Mouse (Mus musculus) yolk sac, embryonic 10.5 days (tissue): Measurements from ENCODE around the gene Rgl2.

Experiments used
- DNase-seq: peaks from one replicate; pipeline ENCODE4 v3.0.0-alpha.2; 2017; ENCODE audit warnings: low spot score

Rgl2 gene

DNA sequence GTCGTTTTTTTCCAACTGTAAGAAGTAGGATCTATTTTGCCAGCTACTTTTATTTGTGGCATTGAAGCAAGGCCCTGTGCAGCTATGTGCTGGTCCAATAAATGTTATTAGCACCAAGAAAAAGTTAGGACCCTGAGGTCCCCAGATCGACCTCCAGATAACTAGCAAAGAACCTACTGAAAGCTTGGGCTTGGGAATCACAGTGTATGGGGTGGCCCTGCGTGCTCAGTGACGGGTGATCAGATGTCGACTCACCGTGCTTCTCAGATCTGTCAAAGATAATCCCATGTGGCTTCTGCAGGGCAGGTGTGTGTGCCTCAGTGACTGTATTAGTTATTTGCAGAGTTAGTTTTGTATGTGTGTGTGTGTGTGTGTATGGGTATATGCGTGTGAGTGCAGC is 8.0 kb upstream of the Rgl2 start:
- no peak for DNase-seq

DNA sequence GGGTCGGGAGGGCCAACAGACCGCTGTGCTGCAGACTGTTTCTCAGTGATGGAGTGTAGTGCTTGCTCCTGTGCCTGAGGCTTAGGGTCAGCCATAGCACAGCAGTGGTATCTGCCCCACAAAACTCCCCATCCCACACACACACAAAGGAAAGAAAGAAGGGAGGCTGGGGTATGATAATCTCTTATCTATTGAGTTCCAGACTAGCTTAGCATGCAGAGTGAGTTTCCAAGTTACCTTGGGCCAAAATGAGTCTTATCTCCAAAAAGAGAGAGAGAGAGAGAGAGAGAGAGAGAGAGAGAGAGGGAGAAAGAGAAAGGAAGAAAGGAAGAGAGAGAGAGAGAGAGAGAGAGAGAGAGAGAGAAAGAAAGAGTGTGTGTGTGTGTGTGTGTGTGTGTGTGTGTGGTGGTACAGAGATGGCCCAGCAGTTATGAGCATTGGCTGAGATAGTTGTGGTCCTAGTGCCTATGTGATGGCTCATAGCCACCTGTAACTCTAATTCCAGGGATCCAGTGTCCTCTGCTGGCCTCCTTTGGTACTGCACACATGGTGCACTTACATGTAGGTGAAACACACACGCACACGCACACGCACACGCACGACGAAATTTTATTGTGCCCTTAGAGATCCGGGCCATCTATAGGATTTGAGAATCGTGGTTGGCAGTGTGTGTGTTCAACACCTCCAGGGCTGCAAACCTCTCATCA is 4.6 kb upstream of the Rgl2 start:
- no peak for DNase-seq

DNA sequence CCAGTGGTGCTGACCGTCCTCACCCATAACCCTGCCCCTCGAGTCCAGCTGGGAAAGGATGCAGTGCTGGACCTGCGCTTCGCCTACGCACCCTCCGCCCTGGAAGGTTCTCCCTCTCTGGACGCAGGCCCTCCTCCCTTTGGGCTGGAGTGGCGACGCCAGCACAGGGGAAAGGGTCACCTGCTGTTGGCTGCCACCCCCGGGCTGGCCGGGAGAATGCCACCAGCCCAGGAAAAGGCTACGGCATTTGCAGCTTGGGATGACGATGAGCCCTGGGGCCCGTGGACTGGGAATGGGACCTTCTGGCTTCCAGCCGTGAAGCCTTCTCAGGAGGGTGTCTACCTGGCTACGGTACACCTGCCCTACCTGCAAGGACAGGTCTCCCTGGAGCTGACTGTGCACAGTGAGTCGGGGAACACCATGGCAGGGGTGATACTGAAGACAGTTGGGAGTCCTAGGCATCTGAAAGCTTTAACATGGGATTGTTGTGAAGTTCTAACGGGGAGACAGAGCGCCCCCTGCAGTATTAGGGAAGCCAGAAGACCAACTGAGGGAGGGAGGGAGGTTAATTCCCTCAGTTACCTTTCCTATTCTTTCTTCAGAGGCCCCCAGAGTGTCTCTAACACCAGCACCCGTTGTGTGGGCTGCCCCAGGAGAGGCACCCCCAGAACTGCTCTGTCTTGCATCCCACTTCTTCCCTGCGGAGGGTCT is 3.8 kb upstream of the Rgl2 start:
- DNase-seq: no peak

DNA sequence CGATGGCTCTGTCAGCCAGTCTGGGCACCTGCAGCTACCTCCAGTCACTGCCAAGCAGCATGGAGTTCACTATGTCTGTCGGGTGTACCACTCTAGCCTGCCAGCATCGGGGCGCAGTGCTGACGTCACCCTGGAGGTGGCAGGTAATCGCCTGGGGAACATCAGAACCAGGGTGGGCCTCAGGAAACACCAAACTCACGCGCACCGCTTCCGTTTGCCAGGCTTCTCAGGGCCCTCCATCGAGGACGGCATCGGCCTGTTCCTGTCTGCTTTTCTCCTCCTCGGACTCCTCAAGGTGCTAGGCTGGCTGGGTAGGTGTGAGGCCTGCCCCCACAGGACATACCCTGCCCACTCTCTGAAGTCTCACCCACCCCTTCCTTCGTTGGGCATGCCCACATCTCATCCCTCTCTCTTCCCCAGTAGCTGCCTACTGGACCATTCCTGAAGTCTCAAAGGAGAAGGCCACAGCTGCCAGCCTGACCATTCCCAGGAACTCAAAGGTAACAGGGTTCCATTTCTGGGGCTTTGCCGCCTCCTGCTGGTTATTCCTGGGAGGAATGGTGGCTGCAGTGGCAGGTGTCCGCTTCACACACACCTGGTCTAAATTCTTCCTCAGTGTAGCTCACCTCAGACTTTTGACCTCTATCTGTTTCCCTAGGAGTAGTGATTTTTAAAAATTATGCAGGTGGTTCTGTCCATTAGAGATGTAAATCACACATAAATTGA is 3.0 kb upstream of the Rgl2 start:
- DNase-seq: no peak

DNA sequence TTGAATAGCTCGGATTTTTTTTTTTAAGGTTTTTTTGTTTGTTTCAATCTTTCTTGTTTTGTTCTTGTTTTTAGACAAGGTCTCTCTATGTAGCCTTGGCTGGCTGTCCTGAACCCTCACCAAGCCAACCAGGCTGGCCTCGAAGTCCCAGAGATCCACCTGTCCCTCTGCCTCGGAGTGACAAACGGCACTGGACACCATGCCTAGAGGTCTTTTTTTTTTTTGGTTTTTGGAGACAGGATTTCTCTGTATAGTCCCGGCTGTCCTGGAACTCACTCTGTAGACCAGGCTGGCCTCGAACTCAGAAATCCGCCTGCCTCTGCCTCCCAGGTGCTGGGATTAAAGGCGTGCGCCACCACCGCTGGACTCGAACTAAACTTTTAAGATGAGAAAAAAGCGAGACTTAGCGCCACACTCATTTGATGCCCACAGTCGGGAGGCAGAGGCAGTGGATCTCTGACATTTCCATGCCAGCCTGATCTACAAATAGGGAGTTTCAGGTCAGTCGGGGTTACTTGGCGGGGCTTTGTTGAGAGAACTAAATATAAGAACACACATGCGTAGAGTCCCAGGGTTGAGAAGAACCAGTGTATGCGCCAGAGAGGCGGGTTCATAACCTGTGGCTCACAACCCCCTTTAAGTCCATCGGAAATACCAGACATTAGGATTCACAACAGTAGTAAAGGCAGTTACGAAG is 944 bp upstream of the Rgl2 start:
- no peak for DNase-seq

DNA sequence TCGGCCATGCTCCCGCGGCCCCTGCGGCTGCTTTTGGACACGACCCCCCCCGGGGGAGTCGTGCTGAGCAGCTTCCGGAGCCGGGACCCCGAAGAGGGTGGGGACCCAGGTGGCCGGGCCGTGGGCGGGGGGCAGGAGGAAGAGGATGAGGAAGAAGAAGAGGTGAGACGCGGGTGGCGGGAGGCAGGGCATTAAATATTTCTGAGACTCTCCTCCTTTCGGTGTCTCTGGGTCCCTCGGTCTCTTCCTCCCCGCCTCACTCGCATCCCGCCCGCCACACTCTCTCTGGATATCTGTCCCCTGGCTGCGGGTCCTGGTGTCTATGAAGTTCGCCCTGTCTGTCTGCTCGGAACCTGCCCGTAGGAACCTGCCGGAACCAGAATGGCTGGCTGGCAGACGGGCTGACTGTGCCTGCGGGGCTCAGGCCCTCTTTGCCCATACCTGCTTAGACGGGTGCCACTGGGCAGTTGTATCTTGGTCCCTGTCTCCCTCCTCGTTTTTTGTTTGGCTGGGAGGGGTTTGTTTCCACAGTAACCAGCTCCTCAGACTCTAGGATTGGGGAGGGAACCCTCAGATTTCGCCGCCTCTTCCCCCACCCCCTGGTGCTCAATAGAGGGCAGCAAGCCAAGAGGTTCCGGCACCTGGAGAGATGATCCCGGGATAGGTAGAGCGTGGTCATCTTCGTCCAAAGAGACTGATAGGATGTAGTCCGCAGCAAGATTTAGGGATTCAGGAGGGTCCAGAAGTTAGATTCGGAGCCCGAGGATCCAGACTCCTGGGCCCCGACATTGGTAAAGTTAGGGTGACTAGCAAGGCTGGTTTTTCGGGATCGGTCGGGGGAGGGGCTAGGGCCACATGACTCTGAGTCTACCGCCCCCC is 1.2 kb downstream of the Rgl2 start:
- DNase-seq: peak; percentile 69

DNA sequence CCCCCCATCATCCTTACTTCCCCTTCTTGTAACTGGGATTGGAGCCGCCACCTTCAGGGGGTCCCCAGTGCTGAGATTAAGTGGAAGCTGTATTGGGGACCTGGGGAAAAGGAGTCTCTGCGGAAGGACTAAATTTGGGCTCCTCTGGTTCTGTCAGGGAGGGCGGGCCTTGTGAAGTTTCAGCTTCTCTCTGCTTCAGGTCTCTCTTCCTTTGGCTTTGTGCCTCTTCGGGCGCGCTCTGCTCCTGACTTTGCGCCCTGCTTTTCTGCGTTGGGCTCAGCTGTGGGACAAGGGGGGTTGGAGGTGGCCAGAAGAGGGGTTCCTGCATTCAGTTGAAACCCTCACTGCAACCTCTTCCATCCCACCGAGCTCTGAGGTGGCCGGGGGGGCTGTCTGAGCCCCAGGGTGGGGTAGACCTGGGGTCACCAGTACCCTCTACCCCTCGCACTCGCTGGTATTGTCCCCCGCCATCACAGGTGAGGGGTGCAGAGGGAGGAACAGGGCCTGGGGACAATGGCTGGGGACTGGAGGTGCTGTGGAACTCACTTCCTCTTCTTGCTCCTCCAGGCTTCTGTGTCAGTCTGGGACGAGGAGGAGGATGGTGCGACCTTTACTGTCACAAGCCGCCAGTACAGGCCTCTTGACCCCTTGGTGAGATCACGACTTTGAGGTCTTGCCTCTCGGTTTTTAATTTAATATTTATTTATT is 2.0 kb downstream of the Rgl2 start:
- DNase-seq: no peak

DNA sequence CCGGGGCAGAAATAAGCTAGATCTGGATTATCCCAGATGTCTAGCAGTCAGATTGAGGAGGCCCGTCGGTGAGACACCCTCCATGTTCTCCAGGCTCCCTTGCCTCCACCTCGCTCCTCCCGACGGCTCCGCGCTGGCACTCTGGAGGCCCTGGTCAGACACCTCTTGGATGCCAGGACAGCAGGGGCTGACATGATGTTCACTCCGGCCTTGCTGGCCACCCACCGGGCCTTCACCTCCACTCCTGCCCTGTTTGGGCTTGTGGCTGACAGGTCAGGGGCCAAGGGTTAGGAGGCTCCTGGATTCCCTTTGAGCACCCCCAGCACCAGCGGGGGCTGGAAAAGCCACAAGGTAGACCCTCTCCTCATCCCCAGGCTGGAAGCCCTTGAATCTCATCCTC is 2.6 kb downstream of the Rgl2 start:
- no peak for DNase-seq

DNA sequence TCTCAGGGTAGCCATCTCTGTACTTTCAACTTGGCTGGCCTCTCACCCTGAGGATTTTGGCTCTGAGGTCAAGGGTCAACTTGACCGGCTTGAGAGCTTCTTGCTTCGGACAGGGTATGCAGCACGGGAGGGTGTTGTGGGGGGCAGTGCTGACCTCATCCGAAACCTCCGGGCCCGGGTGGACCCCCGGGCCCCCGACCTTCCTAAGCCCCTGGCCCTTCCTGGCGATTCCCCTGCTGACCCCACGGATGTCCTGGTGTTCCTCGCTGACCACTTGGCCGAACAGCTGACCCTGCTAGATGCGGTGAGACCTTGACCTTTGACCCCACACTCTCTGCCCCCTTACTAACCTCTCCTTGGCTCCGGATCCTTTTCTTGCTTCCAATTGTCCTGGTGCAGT is 3.1 kb downstream of the Rgl2 start:
- DNase-seq: no peak

DNA sequence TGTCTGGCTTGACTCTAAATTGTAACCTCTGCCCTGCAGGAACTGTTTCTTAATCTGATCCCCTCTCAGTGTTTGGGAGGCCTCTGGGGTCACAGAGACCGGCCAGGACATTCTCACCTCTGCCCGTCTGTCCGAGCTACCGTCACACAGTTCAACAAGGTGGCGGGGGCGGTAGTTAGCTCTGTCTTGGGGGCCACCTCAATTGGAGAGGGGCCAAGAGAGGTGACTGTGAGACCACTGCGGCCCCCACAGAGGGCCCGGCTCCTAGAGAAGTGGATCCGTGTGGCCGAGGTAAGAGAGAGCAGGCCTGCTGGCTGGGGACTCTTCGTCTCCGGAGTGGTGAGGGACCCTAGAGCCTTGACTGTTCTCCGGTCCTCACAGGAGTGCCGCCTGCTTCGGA is 3.6 kb downstream of the Rgl2 start:
- DNase-seq: no peak

DNA sequence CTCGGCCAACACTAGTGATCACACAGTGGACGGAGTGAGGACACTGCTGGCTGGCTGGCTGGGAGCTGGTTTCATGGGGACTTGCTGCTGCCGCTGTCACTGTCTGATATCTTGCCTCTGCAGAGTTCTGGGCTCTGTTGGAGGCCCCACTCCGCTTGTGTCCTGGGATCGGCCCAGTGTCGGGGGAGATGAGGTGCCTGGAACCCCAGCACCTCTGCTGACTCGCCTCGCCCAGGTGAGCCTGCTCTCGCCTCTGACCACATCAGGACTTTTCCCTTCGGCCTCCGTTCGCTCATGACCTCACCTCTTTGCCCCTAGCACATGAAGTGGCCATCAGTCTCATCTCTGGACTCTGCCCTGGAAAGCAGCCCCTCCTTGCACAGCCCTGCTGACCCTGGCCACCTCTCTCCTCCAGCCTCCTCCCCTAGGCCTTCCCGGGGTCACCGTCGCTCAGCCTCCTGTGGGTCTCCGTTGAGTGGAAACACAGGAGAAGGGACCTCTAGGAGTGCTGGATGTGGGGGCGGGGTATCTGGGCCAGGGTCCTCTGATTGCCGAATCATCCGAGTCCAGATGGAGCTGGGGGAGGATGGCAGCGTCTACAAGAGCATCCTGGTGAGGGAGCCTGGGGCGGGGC is 6.2 kb downstream of the Rgl2 start:
- DNase-seq: peak; percentile 77

DNA sequence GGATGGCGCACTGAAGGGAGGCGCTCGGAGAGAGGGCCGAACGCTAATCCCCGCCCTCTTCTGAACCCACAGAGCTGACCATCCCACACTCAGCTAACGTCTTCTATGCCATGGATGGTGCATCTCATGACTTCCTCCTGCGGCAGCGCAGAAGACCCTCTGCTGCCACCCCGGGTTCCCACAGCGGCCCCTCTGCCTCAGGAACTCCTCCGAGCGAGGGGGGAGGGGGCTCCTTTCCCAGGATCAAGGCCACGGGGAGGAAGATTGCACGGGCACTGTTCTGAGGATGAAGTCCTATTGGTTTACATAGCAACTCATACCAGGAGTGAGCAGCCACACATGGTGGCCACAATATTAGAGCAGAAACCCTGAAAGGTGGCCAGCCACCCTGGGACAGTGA is 7.7 kb downstream of the Rgl2 start:
- DNase-seq: no peak

DNA sequence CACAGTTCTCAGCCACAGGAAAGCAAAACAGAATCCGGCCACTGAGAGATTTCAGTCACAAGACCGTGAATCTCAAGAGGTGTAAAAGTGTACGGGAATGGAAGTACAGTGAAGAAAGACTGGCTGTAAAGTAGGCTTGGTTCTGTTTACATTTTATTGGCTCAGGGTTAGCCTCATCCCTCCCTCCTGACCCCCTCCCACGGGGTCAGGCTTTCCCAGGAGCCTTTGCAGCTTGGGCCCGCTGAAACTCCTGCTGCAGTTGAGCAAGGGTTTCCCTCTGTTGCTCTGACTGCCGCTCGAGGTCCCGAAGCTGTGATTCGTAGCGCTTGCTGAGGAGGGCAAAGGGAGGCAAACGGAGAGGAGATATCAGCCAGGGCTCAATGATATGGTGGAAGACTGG is 9.4 kb downstream of the Rgl2 start:
- no peak for DNase-seq

DNA sequence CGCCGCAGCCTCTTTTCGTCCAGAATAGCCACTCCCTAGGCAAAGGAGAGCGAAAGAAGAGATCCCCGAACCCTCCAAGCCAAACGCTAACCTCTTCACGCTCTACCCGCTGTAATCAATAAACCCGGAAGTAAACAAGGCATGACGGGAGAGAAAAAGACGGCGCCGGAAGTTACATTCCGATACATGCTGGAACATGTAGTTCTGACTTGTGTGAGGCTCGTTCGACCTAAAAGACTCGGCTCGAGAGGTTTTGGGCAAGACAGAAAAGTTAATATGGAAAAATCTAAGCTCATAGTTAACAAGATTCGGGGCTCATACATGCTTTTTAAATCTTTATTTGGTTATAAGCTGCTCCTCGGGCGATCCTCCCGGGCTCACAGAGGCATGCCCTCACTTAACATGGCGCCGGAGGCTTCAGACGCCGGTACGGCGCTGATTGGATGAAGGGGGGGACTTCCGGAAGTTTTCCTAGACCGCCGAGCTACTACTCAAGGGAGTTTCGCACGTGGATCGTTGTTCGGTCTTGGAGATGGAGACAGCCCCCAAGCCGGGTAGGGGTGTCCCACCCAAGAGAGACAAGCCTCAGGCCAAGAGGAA is 11.0 kb downstream of the Rgl2 start, which contains the start of the genes Pfdn6 and Wdr46:
TSS of gene Pfdn6 (minus strand) at position 138 of the 600 bp plus-strand sequence.
TSS of gene Wdr46 (plus strand) at position 455 of the 600 bp plus-strand sequence.
- DNase-seq: peak; percentile 91

DNA sequence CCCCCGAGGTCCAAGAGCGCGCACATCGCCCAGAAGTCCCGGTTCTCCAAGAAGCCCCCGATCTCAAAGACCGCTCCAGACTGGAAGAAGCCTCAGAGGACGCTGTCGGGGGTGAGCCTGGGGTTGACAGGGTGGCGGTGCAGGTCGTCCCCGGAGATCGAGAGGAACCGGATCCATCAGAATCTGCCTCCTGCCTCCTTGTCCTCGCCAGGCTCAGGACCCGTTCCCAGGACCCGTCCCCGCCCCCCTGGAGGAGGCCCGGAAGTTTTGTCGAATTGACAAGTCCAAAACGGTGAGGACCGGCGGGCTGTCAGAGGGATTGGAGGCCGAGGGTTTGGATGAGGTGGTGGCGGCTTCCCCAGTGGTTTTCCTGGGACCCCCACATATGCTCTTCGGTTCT is 11.6 kb downstream of the Rgl2 start:
- no peak for DNase-seq

DNA sequence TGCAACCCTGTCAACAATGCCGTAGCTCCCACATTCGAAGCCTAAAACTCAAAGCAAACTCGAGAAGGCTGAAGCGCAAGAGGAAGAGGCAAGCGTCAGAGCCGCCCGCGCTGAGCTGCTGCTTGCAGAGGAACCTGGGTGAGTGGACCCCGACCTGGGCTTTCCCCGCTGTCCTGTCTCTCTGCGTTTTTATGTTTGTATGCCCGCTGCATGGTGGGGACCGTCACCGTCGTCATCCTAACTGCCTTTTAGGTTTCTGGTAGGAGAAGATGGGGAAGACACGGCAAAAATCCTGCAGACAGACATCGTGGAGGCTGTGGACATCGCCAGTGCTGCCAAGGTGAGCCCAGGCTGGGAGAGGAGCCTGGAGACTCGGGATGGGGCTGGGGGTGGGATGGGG is 12.0 kb downstream of the Rgl2 start:
- no peak for DNase-seq

DNA sequence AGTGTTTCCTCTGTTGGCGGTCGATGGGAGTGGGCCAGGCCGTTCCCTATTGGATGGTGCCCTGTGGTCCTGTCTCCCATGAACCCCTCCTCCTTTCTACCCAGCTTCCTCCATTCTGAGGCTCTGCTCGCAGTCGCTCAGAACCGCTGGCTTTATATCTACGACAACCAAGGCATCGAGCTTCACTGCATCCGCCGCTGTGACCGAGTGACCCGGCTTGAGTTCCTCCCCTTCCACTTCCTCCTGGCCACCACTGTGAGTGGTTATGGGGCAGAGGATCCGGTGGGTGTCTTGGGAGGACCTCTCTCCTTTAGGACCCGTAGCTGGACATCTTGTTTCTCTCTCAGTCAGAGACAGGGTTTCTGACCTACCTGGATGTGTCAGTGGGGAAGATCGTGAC is 14.1 kb downstream of the Rgl2 start:
- DNase-seq: no peak

DNA sequence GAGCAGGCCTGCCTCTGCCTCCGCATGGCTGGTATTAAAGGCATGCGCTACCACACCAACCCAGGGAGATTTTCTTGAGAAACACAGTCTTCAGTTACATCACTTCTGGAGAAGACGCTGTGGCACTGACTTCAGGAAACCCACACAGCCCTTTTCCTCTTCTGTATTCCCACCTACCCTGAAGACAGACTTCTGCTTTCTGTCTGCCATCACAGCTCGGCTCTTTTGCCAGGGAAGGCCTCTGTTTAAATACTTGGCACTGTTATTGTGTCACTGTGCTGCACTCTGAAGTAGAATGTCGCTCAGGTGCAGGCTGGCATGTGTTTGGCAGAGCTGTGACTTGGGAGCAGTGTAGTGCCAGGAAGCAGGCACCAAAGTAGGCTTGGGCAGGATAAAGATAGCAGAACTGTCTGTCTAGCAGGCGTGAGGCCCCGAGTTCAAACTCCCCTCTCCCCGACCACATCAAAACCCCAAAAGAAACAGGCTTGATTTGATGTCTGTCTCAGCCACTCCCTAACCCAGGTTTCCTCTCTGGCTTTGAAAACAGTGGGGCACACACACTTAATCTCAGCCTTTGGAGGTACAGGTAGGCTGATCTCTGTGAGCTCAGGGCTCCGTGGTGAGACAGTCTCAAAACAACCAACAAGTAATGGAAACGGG is 18.2 kb downstream of the Rgl2 start:
- DNase-seq: no peak
